Mouse (Mus musculus) lung, embryonic 16.5 days (tissue): ENCODE results near the gene Disc1. TPM values are rescaled to one million over a fixed set of nuclear protein-coding genes. Genes with fewer than 3 reads are reported as not detected.

Experiments used
- ATAC-seq: fragments of 200-750 bp; cut with Nextera tagmentation; 2 replicates; pipeline ENCODE4 v1.8.0; 2017; ENCODE audit warnings: low read depth, mild to moderate bottlenecking, moderate library complexity
- H3K27ac ChIP-seq: fragments of 300-500 bp; sonication (generic); 2 replicates; pipeline ENCODE4 v1.5.1; 2014; ENCODE audit warnings: mild to moderate bottlenecking, control low read depth, low read length
- H3K27me3 ChIP-seq: fragments of 300-500 bp; sonication (generic); 2 replicates; pipeline ENCODE4 v1.6.1; 2014; ENCODE audit warnings: low read depth, low read length, mixed read lengths; ENCODE audit not compliant: control insufficient read depth, insufficient read depth
- H3K36me3 ChIP-seq: fragments of 300-500 bp; sonication (generic); 2 replicates; pipeline ENCODE4 v1.6.1; 2014; ENCODE audit warnings: low read length; ENCODE audit not compliant: control insufficient read depth, insufficient read depth
- H3K4me1 ChIP-seq: fragments of 300-500 bp; sonication (generic); replicated peaks from 2 replicates; pipeline ENCODE4 v1.6.1; 2014; ENCODE audit warnings: low read length, mixed read lengths; ENCODE audit not compliant: control insufficient read depth, insufficient read depth
- H3K4me2 ChIP-seq: fragments of 300-500 bp; sonication (generic); 2 replicates; pipeline ENCODE4 v1.6.1; 2014; ENCODE audit warnings: low read depth, low read length, control low read depth
- H3K4me3 ChIP-seq: fragments of 300-500 bp; sonication (generic); 2 replicates; pipeline ENCODE4 v1.5.1; 2014; ENCODE audit warnings: mild to moderate bottlenecking, low read length, control low read depth
- H3K9ac ChIP-seq: fragments of 300-500 bp; sonication (generic); 2 replicates; pipeline ENCODE4 v1.6.1; 2014; ENCODE audit warnings: low read length, control low read depth
- H3K9me3 ChIP-seq: fragments of 300-500 bp; sonication (generic); 2 replicates; pipeline ENCODE4 v1.6.1; 2016; ENCODE audit warnings: low read length; ENCODE audit not compliant: control insufficient read depth
- WGBS: fragments of 180-500 bp; shearing (Covaris S2); extraction: QIAGEN DNeasy Blood & Tissue Kit; methylation state at CpG from one replicate; pipeline ENCODE4 v1.1.7; 2014; 5-methylcytosine and 5-hydroxymethylcytosine counted together
- polyA plus RNA-seq: library from polyadenylated mRNA; unstranded; fragments of >200 nt; fragmentation: Nextera tagmentation; extraction: Ambion mirVana; gene quantifications from 2 replicates; pipeline ENCODE4 v1.2.1, GENCODE M21; 2015

Gene Disc1
- polyA plus RNA-seq, 1 experiment from 2014 or later: 2.6 TPM

DNA sequence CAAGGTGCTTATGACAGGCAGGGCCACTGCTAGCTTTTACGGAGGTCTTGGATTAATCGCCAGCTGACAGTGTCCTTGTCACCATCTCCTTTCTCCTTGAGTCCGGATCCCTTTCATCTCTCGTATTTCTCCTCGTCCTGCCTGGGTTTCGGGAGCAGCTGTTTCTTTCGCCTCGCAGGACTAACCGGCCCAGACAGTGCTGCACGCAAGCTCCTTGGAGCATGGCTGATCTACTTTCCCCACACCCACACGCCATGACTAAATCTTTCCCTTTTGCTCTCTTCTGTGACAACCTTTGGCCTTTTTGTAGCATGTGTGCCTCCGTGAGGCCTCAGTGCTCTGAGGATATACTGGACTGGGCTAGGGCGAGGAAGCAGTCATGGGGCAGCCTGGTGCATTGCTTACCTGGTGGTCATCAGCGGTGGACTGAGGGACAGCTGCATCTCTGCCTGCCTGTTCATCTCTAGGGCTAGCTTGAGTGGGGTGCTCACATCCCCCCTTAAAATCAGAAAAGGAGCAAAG lies 142.6 kb downstream of the Disc1 start:
- Histone ChIP-seq H3K27me3 (no peaks in the 10 kb centered on the region), H3K4me3 (no peak overlapping the region), H3K36me3 (no peaks in the 10 kb centered on the region), H3K27ac (no peak overlapping the region), H3K4me2 (no peak overlapping the region), H3K9ac (no peak overlapping the region), H3K4me1 (no peaks in the 10 kb centered on the region; the same call in 1 of the 2 replicates), H3K9me3 (no peaks in the 10 kb centered on the region)
- WGBS: 68% methylated on average over 14 of the region's 14 CpGs
- no peak for ATAC-seq

DNA sequence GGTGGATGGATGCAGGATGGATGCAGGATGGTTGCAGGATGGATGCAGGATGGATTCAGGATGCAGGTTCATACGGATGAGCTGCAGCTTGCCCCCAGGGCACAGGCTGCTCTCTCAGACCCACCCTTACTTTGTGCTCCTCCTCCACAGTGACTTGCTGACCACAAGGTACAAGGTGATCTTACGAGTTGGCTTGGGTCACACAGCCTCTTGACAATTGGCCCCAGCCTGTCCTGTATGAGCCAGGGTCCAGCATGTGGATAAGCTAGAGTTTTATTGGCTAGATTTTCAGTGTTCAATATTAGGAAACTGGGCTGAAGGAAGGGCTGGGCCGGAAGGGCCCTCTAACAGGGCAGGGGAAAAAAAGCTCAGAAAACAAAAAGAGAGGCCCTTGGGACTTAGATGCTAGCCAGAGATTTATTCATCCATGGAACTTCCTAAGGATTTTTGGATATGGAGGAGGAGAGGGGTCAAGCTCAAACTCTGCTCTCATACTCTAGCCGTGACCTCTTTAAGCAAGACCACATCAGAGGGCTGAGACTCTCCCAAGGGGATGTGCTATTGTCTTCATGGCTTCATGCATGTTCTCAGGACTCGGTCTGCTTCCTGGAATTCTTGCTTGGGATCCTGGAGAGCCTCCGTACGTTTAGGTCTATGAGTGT lies 143.5 kb downstream of the Disc1 start:
- Histone ChIP-seq H3K9ac (no peak overlapping the region), H3K4me2 (no peak overlapping the region), H3K27ac (no peak overlapping the region), H3K36me3 (no peaks in the 10 kb centered on the region), H3K27me3 (no peaks in the 10 kb centered on the region), H3K9me3 (no peaks in the 10 kb centered on the region), H3K4me1 (no peaks in the 10 kb centered on the region; the same call in 1 of the 2 replicates), H3K4me3 (no peak overlapping the region)
- 58% methylated on average over 7 of the region's 7 CpGs for WGBS
- 0 out of 2 replicates have a peak, but pooled peaks have one; percentile 8 for ATAC-seq

DNA sequence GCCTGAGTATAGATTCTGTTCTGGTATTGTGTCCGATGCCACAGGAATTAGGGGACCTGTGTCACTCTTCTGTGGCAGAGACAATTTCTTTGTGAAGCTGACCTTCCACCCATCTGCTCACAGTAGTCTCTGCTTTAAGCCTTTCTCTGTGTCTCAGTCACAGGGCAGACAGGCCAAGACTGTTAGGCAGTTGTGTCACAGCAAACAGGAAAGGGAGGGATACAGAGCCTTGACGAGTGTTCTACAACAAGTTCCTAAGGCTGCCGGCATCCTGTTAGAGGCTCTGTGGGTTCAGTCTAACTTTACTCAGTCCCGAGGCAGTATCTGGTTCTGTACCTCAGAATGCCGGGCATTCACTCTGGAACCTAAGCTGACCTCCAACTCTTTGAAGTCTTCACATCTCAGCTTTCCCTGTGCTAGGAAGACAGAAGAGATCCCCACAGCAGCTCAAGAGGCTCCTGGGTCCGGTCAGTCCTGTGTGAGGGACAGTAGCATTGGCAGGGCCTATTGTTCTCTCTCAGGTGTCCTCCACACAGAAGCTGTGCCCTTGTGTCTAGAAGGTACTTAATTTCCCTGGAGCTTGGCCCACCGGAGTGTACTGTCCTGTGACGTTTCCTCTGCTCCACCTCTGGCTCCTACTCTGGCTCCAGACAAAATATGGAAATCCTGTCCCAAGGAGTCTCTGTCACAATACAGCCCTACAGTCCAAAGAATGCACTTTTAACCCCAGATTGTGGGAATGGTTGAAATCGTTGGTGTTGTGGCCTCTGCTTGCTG lies 144.6 kb downstream of the Disc1 start:
- H3K9me3 ChIP-seq: no peaks in the 10 kb centered on the region
- no peak overlapping the region; the same call in 1 of the 2 replicates for H3K9ac ChIP-seq
- H3K27ac ChIP-seq: peak overlapping the region; percentile 75
- ATAC-seq: peak; percentile 59; the same call in 1 of the 2 replicates
- H3K4me1 ChIP-seq: no peaks in the 10 kb centered on the region; the same call in 1 of the 2 replicates
- no peak overlapping the region for H3K4me2 ChIP-seq
- no peaks in the 10 kb centered on the region for H3K36me3 ChIP-seq
- no peak overlapping the region for H3K4me3 ChIP-seq
- H3K27me3 ChIP-seq: no peaks in the 10 kb centered on the region
- 47% methylated on average over 9 of the region's 9 CpGs for WGBS

- ATAC-seq: no peak
- H3K9ac ChIP-seq: no peak overlapping the region
- no peak overlapping the region for H3K4me3 ChIP-seq
Observed at GRCm38 (mm10) chr8:125199197-125199939, 145.4 kb downstream of the Disc1 start.

DNA sequence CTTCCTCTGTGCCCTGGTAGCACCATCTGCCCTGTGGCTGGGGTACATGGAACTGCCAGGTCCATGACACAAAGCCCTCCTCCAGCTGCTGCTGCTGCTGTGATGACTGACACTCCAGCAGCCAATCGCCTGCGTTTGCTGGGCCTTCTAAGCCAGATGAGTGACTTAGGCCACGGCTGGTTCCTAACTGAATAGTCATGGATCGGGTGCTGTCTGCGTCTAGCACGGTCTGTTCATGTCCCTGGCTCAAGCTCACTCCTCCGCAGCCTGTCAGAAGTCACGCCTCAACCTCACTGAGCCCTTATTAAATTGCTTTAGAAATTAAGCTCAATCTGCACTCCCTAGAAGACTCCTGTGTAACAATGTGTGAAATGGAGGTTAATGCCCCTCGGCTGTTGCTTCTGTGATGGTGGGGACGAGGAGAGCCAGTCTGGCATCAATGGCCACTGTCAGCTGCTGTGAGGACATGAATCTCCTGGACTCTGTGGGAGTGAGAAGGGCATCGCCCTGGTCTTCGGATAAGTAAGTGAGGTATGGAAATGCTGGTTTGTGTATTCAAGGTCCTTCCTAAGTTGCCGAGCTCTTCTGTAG lies 146.4 kb downstream of the Disc1 start:
- 84% methylated on average over 13 of the region's 13 CpGs for WGBS
- Histone ChIP-seq H3K4me2 (no peak overlapping the region), H3K4me3 (no peak overlapping the region), H3K9ac (no peak overlapping the region), H3K9me3 (no peaks in the 10 kb centered on the region), H3K36me3 (no peaks in the 10 kb centered on the region), H3K4me1 (no peaks in the 10 kb centered on the region; the same call in 1 of the 2 replicates), H3K27me3 (no peaks in the 10 kb centered on the region), H3K27ac (no peak overlapping the region)
- no peak for ATAC-seq

More at GRCm38 (mm10) chr8:125199197-125199939, 145.4 kb downstream of the Disc1 start:
- Histone ChIP-seq H3K4me1 (no peaks in the 10 kb centered on the region; the same call in 1 of the 2 replicates), H3K27ac (peak overlapping the region; percentile 67), H3K36me3 (no peaks in the 10 kb centered on the region), H3K27me3 (no peaks in the 10 kb centered on the region), H3K9me3 (no peaks in the 10 kb centered on the region), H3K4me2 (no peak overlapping the region)
- 62% methylated on average over 16 of the region's 16 CpGs for WGBS

DNA sequence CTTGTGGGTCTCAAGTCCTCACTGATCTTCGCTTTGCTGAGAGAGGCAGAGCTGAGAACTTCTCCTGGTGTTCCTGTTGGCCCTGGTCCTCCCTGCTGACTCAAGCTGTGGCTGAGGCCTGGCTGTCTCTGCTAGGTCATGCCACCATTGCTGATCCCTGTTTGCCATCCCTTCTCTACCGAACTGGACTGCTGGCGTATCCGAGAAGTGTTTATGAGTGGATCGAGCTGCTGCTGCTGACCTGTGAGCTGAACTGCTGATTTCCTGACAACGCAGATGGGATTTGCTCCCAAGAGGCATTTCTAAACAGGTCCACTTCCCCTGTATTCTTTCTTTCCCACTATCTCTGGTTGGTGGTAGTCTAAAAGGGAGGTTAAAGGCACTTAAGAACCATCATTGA lies 147.7 kb downstream of the Disc1 start:
- H3K4me2 ChIP-seq: no peak overlapping the region
- H3K9ac ChIP-seq: no peak overlapping the region
- no peak overlapping the region for H3K27ac ChIP-seq
- ATAC-seq: no peak
- no peaks in the 10 kb centered on the region for H3K36me3 ChIP-seq
- WGBS: 49% methylated on average over 6 of the region's 6 CpGs
- H3K9me3 ChIP-seq: no peaks in the 10 kb centered on the region
- H3K27me3 ChIP-seq: no peaks in the 10 kb centered on the region
- no peak overlapping the region for H3K4me3 ChIP-seq
- no peaks in the 10 kb centered on the region; the same call in 1 of the 2 replicates for H3K4me1 ChIP-seq

DNA sequence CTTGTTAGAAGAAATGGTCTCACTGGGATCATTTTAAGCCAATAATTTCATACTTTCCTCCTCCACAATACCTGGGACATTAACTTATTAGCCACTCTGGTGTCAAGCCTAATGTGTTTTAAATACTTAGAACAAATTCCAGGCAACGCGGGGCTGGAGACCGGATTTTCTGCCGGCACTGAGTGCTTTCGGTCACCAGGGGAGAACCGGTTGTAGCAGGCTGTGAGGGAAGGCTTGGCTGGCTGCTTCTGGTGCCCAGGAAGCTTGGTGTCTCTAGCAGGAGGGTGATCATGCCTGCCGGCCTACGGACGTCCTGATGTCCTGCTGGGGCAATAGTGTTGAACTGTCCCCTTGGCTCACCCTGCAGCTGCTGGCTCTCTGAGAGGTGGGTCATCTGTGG lies 149.0 kb downstream of the Disc1 start:
- Histone ChIP-seq H3K9me3 (no peaks in the 10 kb centered on the region), H3K27me3 (no peaks in the 10 kb centered on the region), H3K27ac (no peak overlapping the region), H3K9ac (no peak overlapping the region), H3K4me1 (no peaks in the 10 kb centered on the region; the same call in 1 of the 2 replicates), H3K4me3 (no peak overlapping the region), H3K36me3 (no peaks in the 10 kb centered on the region), H3K4me2 (no peak overlapping the region)
- 67% methylated on average over 9 of the region's 9 CpGs for WGBS
- ATAC-seq: no peak

- ATAC-seq: no peak
- Histone ChIP-seq H3K36me3 (no peaks in the 10 kb centered on the region), H3K4me2 (no peak overlapping the region), H3K27ac (no peak overlapping the region), H3K27me3 (no peaks in the 10 kb centered on the region), H3K4me1 (no peaks in the 10 kb centered on the region), H3K4me3 (no peak overlapping the region), H3K9me3 (no peaks in the 10 kb centered on the region), H3K9ac (no peak overlapping the region)
- WGBS: 80% methylated on average over 4 of the region's 4 CpGs
Observed at GRCm38 (mm10) chr8:125205556-125205955, 151.6 kb downstream of the Disc1 start.
